Mouse (Mus musculus) bone marrow, adult 2 months (tissue): ENCODE measurements at regions not wholly inside any gene's neighbourhood (a gene's known extent, or its start where the extent isn't known, plus 50 kb on each side); places are given as distances from the start of the nearest gene placed in this dataset.
"Not testable (repeated sequence)": the region's sequence is repeated elsewhere in the genome, so short reads cannot be mapped to it uniquely, and the experiment has no call there.

Experiments
- H3K27ac ChIP-seq: fragments of 200-500 bp; 2 replicates; pipeline ENCODE4 v1.5.1; 2012; ENCODE audit warnings: low read depth, mild to moderate bottlenecking, control low read depth, inconsistent platforms, low read length; ENCODE audit not compliant: control insufficient read depth, poor library complexity, insufficient read depth
- H3K4me1 ChIP-seq: fragments of 200-500 bp; 2 replicates; pipeline ENCODE4 v1.6.1; 2011; ENCODE audit warnings: low read length; ENCODE audit not compliant: control insufficient read depth, insufficient read depth
- H3K4me3 ChIP-seq: fragments of 200-500 bp; replicated peaks from 2 replicates; pipeline ENCODE3; 2011; ENCODE audit warnings: mild to moderate bottlenecking, low read depth, low read length, control low read depth; ENCODE audit not compliant: control insufficient read depth
- CTCF ChIP-seq: fragments of 200-500 bp; IDR thresholded peaks from 2 replicates; pipeline ENCODE4 v1.5.1; 2011; ENCODE audit warnings: low read length, control low read depth; ENCODE audit not compliant: control insufficient read depth, insufficient read depth
- POLR2A ChIP-seq: fragments of 200-500 bp; IDR thresholded peaks from 2 replicates; pipeline ENCODE4 v1.6.1; 2011; ENCODE audit warnings: low read depth, mild to moderate bottlenecking, control low read depth, low read length, borderline replicate concordance; ENCODE audit not compliant: control insufficient read depth
- WGBS: fragments of 180-500 bp; shearing (Covaris S2); methylation state at CpG from one replicate; pipeline ENCODE4 v1.1.7; 2018; 5-methylcytosine and 5-hydroxymethylcytosine counted together

DNA sequence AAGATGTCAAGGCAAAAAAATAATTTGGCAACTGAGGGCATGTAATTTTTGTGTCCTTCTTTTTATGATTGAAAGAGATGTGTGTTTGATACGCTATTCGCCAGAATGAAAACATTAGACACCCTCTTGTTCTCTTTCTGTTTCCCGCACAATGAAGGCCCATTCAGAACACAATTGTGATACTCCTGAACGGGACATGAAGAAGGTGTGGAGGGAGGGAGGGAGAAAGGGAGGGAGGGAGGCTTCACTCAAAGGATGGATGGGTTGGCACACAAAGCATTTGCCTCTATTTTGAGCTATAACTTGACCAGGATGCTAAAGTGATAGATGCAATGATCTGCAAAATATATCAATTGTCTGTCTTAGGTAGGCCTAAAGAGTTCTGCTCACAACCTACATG lies 132.0 kb upstream of the Kiz start:
- 82% methylated on average over 4 of the region's 4 CpGs for WGBS
- TF ChIP-seq POLR2A = no peak
- TF ChIP-seq CTCF = no peak
- H3K4me3 ChIP-seq = no peak overlapping the region

DNA sequence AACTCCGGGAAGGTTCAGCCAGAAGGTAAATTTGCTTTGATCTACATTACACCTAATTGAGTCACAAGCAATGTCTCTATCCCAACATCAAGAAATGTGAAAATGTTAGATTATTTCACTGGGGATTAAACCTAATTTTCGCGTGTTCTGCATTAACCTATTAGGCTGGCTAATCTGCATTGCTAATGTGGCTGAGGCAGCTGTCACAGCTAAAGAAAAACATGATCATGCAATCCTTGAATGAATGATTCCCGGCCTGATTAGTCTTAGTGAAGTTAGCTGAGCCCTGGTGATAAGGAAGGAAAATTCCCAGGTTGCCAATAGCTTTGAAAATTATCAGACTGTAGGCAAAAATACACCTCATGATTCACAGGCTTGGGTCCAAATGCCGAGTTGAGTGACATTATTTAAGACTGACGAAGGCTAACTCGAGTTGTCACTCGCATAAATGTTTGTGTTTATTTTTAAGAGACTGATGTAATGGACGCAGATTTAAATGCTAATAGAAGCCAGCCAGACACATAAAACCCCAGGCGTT lies 131.5 kb upstream of the Kiz start:
- TF ChIP-seq CTCF = no peak
- H3K4me1 ChIP-seq = no peaks in the 10 kb centered on the region
- H3K27ac ChIP-seq = no peak overlapping the region
- no peak overlapping the region for H3K4me3 ChIP-seq
- whole genome bisulfite sequencing = 78% methylated on average over 10 of the region's 10 CpGs

More for the DNA sequence above, 132.0 kb upstream of the Kiz start:
- no peak overlapping the region for H3K27ac ChIP-seq
- H3K4me1 ChIP-seq = no peaks in the 10 kb centered on the region

DNA sequence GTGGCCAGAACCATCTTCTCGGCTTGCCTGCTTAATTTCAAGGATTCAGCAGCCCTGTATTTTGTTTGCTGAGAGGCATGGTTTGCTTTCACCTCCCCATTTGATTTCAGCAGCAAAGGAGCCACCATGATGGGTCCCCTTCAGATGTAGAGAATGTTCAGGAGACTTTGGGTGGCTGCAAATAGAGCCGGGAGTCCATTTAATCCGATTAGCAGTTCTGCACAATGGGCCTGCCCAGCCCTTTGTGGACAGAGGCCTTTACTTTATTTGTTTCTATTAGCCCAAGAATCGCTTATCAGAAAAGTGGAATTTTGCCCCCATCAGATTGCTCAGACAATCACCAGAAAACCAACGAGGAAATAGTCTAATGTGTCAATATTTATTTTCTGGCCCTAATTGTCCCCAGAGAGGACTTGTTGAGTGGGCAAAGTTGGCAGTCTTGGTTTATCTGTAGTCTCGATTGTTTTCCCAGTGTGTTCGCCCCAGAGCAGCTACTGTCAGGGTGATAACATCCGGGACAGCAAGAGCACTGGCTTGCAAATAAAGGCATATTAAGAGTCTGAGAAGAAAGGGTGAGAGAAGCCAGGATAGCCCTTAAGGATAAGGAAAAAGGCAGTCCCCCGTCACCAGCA lies 130.6 kb upstream of the Kiz start:
- no peak for TF ChIP-seq CTCF
- TF ChIP-seq POLR2A = no peak
- Histone ChIP-seq H3K4me1 (no peaks in the 10 kb centered on the region), H3K4me3 (no peak overlapping the region), H3K27ac (no peak overlapping the region)
- whole genome bisulfite sequencing = 65% methylated on average over 9 of the region's 9 CpGs

DNA sequence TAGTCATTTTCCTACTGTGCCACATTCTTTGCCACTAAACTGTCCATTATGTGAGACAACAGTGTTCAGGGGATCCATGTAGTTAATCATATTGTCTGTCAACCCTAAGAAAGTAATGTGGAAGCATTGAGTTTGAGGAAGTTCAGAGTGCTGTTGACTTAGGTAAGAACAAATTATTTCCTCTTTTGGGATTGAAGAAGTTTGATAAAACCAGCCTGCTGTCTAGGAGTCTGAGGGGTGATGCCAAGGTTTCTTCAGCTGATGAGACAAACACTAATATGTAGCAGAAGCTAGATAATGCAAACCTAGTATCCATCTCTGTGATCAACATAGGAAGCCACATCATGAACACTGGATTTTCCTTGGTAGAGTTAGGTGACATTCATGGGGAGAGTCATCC lies 127.0 kb upstream of the Kiz start:
- TF ChIP-seq CTCF (no peak), POLR2A (no peak)
- no peaks in the 10 kb centered on the region for H3K4me1 ChIP-seq
- H3K27ac ChIP-seq = no peak overlapping the region

DNA sequence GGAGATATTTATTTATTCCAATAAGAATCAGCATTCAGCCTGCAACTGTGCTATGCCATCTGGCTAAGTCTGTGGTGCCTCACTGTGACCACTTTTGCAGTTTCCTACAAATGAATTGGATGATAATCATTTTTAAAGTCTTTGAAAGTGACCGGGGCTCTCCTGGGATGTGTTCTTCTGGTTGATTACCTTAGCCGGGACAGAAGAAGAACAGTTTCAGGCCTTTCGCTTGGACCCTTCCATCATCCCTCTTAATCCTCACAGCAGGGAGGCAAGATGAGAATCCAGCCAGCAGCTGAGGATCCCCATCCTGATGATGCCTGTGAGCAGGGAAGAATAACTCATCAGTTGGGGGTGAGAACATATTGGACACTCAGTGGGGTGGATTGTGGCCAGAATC lies 124.6 kb upstream of the Kiz start:
- TF ChIP-seq CTCF (no peak), POLR2A (no peak)
- 88% methylated on average over 3 of the region's 3 CpGs for WGBS
- no peak overlapping the region for H3K27ac ChIP-seq
- no peak overlapping the region for H3K4me3 ChIP-seq
- no peaks in the 10 kb centered on the region for H3K4me1 ChIP-seq

More for the DNA sequence above, 127.0 kb upstream of the Kiz start:
- no peak overlapping the region for H3K4me3 ChIP-seq

DNA sequence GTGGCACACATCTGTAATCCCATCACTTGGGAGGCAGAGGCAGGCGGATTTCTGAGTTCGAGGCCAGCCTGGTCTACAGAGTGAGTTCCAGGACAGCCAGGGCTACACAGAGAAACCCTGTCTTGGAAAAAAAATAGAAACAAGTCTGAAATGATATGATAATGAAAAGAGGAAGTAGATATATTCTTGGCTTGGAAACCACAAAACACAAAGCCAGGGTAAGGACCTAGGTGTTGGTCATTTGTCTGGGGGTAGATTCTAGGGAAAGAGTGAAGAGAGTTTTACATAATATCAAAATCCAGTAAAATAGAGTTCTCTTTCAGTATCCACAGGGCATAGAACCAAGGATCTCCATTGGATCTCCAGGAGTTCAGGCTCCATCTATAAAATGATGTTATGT lies 122.8 kb upstream of the Kiz start:
- H3K4me3 ChIP-seq, H3K27ac ChIP-seq, H3K4me1 ChIP-seq: not testable (repeated sequence)
- 48% methylated on average over 2 of the region's 2 CpGs for WGBS

DNA sequence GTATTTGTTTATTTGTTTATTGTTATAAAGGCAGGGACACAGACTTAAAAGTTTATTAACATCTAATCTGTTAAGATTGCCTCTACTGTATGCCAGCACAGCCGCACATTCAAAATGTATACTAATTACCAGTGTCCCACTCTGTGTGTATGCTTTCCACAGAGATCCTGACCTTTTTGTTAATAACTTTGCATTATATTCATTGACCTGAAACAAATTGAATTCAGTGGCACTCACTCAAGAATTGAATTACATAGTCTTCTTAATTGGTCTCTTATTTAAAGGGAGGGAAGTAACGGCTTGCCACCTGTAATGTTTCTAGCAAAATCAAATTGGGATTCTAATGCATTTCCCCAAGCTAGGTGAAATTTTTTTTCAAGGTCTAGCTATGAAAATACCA lies 111.3 kb upstream of the Kiz start:
- 91% methylated on average over 2 of the region's 2 CpGs for WGBS
- Histone ChIP-seq H3K4me1 (no peaks in the 10 kb centered on the region), H3K27ac (no peak overlapping the region), H3K4me3 (no peak overlapping the region)
- TF ChIP-seq CTCF (no peak), POLR2A (no peak)

DNA sequence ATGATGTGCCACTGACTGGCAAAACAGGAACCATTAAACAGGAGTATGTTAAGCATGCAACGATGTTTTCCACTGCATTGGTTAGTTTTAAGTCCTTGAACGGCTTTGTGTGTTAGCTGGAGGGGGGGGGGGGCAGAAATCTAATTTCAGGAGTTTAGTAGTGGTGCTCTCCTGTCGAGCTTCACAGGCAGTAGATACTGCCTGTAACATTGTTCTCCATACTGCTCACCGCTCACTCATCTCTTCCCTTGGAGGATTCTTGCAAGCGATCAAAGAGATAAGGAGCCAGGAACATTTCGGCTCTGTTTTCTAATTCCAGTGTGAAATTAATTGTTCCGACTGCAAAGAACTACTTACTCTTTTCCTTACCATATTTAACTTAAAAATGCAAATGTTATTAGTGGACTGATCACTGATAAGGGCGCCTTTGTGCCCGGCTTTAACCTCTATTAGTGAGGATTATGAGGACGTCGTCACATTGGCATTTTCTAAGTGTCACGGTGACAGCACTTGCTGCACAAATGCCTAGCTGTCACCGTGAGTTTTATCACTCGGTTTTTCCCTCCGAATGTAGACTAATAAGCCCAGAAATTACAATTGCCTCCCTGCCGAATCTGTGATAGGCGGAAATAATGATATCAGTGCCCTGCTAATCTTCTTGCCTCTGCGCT lies 110.5 kb upstream of the Kiz start:
- WGBS = 77% methylated on average over 18 of the region's 18 CpGs
- H3K4me3 ChIP-seq = no peak overlapping the region
- TF ChIP-seq POLR2A = no peak
- no peak overlapping the region for H3K27ac ChIP-seq
- no peaks in the 10 kb centered on the region for H3K4me1 ChIP-seq

DNA sequence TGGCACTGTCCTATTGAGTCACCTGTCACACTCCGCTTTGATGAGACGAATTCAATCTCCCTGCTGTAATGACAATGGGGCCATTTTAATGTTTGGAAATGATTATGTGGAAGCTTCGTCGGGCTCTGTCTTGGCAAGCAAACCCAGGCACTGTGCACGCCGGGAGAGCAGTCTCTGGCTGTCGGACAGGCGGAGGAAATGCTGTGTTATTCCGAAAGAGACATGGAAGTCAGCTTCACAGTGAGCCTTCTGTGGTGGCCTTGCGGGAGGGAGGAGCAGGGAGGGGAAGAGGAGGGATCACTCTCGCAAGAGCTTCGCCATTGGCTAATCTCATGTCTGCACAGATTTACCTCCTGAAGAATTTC lies 110.0 kb upstream of the Kiz start:
- TF ChIP-seq POLR2A (no peak), CTCF (no peak)
- Histone ChIP-seq H3K4me1 (no peaks in the 10 kb centered on the region), H3K27ac (no peak overlapping the region), H3K4me3 (no peak overlapping the region)
- WGBS = 79% methylated on average over 12 of the region's 12 CpGs
